Mouse (Mus musculus) CH12.LX (cell line): ENCODE measurements around the gene Mcf2l.

ENCODE experiments used
- EP300 ChIP-seq: IDR thresholded peaks from 2 replicates; pipeline ENCODE4 v1.6.1; 2011; ENCODE audit warnings: low read length, improper control_type of control experiment
- GABPA ChIP-seq: IDR thresholded peaks from 2 replicates; pipeline ENCODE4 v1.6.1; 2012; ENCODE audit warnings: low read depth, low read length, improper control_type of control experiment, inconsistent platforms; ENCODE audit not compliant: insufficient replicate concordance
- JUND ChIP-seq: conservative IDR thresholded peaks from 2 replicates; pipeline ENCODE4 v1.6.1; 2011; ENCODE audit warnings: low read depth, low read length, improper control_type of control experiment
- POLR2A ChIP-seq: IDR thresholded peaks from 2 replicates; pipeline ENCODE4 v1.6.1; 2011; ENCODE audit warnings: low read depth, mild to moderate bottlenecking, improper control_type of control experiment, low read length

DNA sequence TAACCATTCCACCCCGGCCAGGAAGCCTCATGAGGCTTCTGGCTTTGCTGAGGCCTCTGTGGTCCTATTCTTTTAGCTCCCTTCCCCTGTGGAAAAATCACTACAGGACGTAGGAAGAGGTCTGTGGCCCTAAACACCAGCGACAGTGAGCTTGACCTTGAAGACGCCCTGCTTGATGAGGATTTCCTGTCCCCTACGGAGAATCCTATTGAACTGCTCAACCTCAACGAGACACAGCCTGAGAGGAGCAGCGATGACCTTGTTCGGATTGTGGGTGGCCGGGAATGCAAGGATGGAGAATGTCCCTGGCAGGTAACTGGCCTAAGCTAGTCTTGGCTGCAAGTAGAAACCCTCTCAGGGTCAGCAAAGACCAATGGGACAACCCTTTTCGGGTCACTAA is 176.9 kb downstream of the Mcf2l start:
- TF ChIP-seq POLR2A (no peak), EP300 (no peak), GABPA (no peak), JUND (no peak)
